Mouse (Mus musculus) erythroblast, embryonic 14.5 days (primary cell): ENCODE results near the gene Nup98.

Experiments
- GATA1 ChIP-seq: IDR thresholded peaks from 2 replicates; pipeline ENCODE4 v1.6.1; 2012; ENCODE audit warnings: low read length, inconsistent platforms, mixed read lengths
- TAL1 ChIP-seq: IDR thresholded peaks from 3 replicates; pipeline ENCODE4 v1.6.1; 2012; ENCODE audit warnings: low read length, inconsistent platforms, mixed read lengths

DNA sequence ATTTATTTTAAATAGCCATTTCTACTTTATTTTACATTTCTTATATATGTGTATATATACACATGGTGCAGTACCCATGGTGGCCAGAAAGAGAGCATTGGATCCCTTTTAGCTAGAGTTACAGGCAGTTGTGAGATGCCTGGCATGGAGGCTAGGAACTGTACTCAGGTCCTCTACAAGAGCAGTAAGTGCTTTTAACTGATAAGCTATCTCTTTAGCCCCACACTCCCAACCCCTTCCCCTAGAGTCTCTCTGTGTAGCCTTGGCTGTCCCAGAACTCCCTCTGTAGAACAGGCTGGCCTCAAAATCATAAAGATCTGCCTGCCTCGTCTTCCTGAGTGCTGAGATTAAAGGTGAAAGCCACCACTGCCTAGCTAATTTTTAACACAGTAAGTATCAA is 4.3 kb downstream of the Nup98 start:
- TF ChIP-seq TAL1, result no peak
- TF ChIP-seq GATA1, result no peak
